In genomic region chr19:47349043-47349442, GRCm38 (mm10) we compare ENCODE assay signal across 20 mouse cellular contexts.
DNase-seq lines count a peak whose midpoint lies in the region; ATAC-seq and TF ChIP-seq lines count a peak whose summit lies in the region.
"Had no signal": no experiment of that assay in that cellular context is flagged by ENCODE, and none has a peak within 500 bp of the region (broad histone marks: within the 10 kb centered on the region; RNA-seq: fewer than 3 reads in every experiment).

No protein-coding gene starts in this region.

- 80% methylated on average over 8 of the region's 8 CpGs for WGBS in forebrain, embryonic 14.5 days
- 81% methylated on average over 8 of the region's 8 CpGs for WGBS in forebrain, embryonic 12.5 days
- 85% methylated on average over 8 of the region's 8 CpGs for WGBS in heart, postnatal 0 days
- WGBS in neural tube, embryonic 13.5 days: 77% methylated on average over 8 of the region's 8 CpGs
- WGBS in neural tube, embryonic 15.5 days: 80% methylated on average over 8 of the region's 8 CpGs
- 71% methylated on average over 8 of the region's 8 CpGs for WGBS in cerebellum, adult 2 months

- TF ChIP-seq POLR2A in cerebellum, adult 2 months (IDR thresholded peaks at IDR 0.05; ENCODE audit: borderline replicate concordance, insufficient read depth, low read length): no peak

- peaks cover 3% of the 10 kb centered on the region; the same call in 1 of the 2 replicates for H3K4me1 ChIP-seq in forebrain, embryonic 14.5 days (ENCODE audit: control insufficient read depth, insufficient read depth, low read length)
- H3K4me1 ChIP-seq in forebrain, embryonic 12.5 days: peaks cover 3% of the 10 kb centered on the region
- H3K4me1 ChIP-seq in heart, postnatal 0 days (ENCODE audit: control insufficient read depth, insufficient read depth): 0 out of 2 replicates have a peak, but pooled peaks cover 10% of the 10 kb centered on the region
- 0 out of 2 replicates have a peak, but pooled peaks cover under 1% of the 10 kb centered on the region for H3K4me1 ChIP-seq in neural tube, embryonic 13.5 days (replicated peaks)
- H3K4me1 ChIP-seq in neural tube, embryonic 15.5 days: 0 out of 2 replicates have a peak, but pooled peaks cover 1% of the 10 kb centered on the region
- H3K4me1 ChIP-seq in cerebellum, adult 2 months (ENCODE audit: control insufficient read depth, insufficient read depth, low read length): peaks cover 3% of the 10 kb centered on the region; the same call in 1 of the 2 replicates
- H3K4me1 ChIP-seq: midbrain, embryonic 13.5 days had no signal

- H3K27ac ChIP-seq in forebrain, embryonic 14.5 days (ENCODE audit: low read depth, low read length): no peak overlapping the region
- H3K27ac ChIP-seq in forebrain, embryonic 12.5 days: no peak overlapping the region
- H3K27ac ChIP-seq in heart, postnatal 0 days (ENCODE audit: low read depth): no peak overlapping the region
- H3K27ac ChIP-seq in neural tube, embryonic 13.5 days (replicated peaks): no peak overlapping the region
- no peak overlapping the region for H3K27ac ChIP-seq in neural tube, embryonic 15.5 days (replicated peaks)
- H3K27ac ChIP-seq in cerebellum, adult 2 months (ENCODE audit: insufficient read depth, low read length): no peak overlapping the region
- H3K27ac ChIP-seq: kidney, postnatal 0 days; left cerebral cortex, adult 2 months; liver, embryonic 15.5 days; midbrain, embryonic 13.5 days had no signal

- no peak overlapping the region for H3K9ac ChIP-seq in forebrain, embryonic 14.5 days (ENCODE audit: low read length)
- H3K9ac ChIP-seq in forebrain, embryonic 12.5 days: no peak overlapping the region
- H3K9ac ChIP-seq in heart, postnatal 0 days (replicated peaks; ENCODE audit: low read depth, low read length): no peak overlapping the region
- H3K9ac ChIP-seq in neural tube, embryonic 13.5 days: 0 out of 2 replicates have a peak overlapping the region, but pooled peaks have one; percentile 8
- H3K9ac ChIP-seq in neural tube, embryonic 15.5 days (replicated peaks): no peak overlapping the region
- H3K9ac ChIP-seq: heart, embryonic 12.5 days; liver, embryonic 15.5 days; midbrain, embryonic 13.5 days had no signal

- no peaks in the 10 kb centered on the region for H3K36me3 ChIP-seq in forebrain, embryonic 14.5 days (ENCODE audit: control insufficient read depth, insufficient read depth, low read length)
- H3K36me3 ChIP-seq in forebrain, embryonic 12.5 days (replicated peaks): no peaks in the 10 kb centered on the region
- 0 out of 2 replicates have a peak, but pooled peaks cover 7% of the 10 kb centered on the region for H3K36me3 ChIP-seq in heart, postnatal 0 days (replicated peaks; ENCODE audit: control insufficient read depth, insufficient read depth, low read length)
- no peaks in the 10 kb centered on the region for H3K36me3 ChIP-seq in neural tube, embryonic 13.5 days
- H3K36me3 ChIP-seq in neural tube, embryonic 15.5 days: no peaks in the 10 kb centered on the region
- H3K36me3 ChIP-seq: G1E; liver, embryonic 15.5 days; midbrain, embryonic 13.5 days had no signal

- peaks cover 6% of the 10 kb centered on the region for H3K27me3 ChIP-seq in forebrain, embryonic 14.5 days (replicated peaks; ENCODE audit: control insufficient read depth, insufficient read depth, low read length)
- H3K27me3 ChIP-seq in forebrain, embryonic 12.5 days: peaks cover 21% of the 10 kb centered on the region
- H3K27me3 ChIP-seq in heart, postnatal 0 days (ENCODE audit: control insufficient read depth, insufficient read depth, low read length): no peaks in the 10 kb centered on the region
- peaks cover 19% of the 10 kb centered on the region for H3K27me3 ChIP-seq in neural tube, embryonic 13.5 days
- peaks cover 17% of the 10 kb centered on the region for H3K27me3 ChIP-seq in neural tube, embryonic 15.5 days (replicated peaks)
- H3K27me3 ChIP-seq in cerebellum, adult 2 months (ENCODE audit: control insufficient read depth, insufficient read depth, low read length): no peaks in the 10 kb centered on the region; the same call in 1 of the 2 replicates

- no peak overlapping the region for H3K4me2 ChIP-seq in forebrain, embryonic 14.5 days (ENCODE audit: low read length)
- H3K4me2 ChIP-seq in forebrain, embryonic 12.5 days: no peak overlapping the region
- H3K4me2 ChIP-seq in heart, postnatal 0 days (ENCODE audit: low read depth, low read length): no peak overlapping the region
- H3K4me2 ChIP-seq in neural tube, embryonic 13.5 days: no peak overlapping the region
- no peak overlapping the region for H3K4me2 ChIP-seq in neural tube, embryonic 15.5 days
- H3K4me2 ChIP-seq: heart, embryonic 12.5 days; liver, embryonic 15.5 days; midbrain, embryonic 13.5 days had no signal

- no peak for DNase-seq in forebrain, embryonic 14.5 days (ENCODE audit: low spot score)
- no peak for DNase-seq in heart, postnatal 0 days (ENCODE audit: low spot score)
- DNase-seq in heart, adult 9 months (ENCODE audit: low spot score in 2 of 2): no peak
- no peak for DNase-seq in cerebellum, adult 2 months
- no peak for DNase-seq in left cerebral cortex, postnatal 4 days
- DNase-seq: kidney, adult 2 months; liver; lung, postnatal 10 days; right cerebral cortex, postnatal 14 days; thymus, postnatal 25 days had no signal

- H3K9me3 ChIP-seq in forebrain, embryonic 14.5 days (replicated peaks; ENCODE audit: control insufficient read depth, low read length): no peaks in the 10 kb centered on the region
- no peaks in the 10 kb centered on the region for H3K9me3 ChIP-seq in forebrain, embryonic 12.5 days
- H3K9me3 ChIP-seq in heart, postnatal 0 days (replicated peaks; ENCODE audit: control insufficient read depth, low read length): no peaks in the 10 kb centered on the region
- H3K9me3 ChIP-seq in neural tube, embryonic 13.5 days: no peaks in the 10 kb centered on the region
- no peaks in the 10 kb centered on the region for H3K9me3 ChIP-seq in neural tube, embryonic 15.5 days (replicated peaks)
- H3K9me3 ChIP-seq: G1E; liver, embryonic 15.5 days; midbrain, embryonic 13.5 days had no signal

- intact Hi-C loops in left cerebral cortex, postnatal 4 days (cut with DNase I): no loop called here

- no peak for TF ChIP-seq EP300 in heart, postnatal 0 days (IDR thresholded peaks at IDR 0.05; ENCODE audit: low read depth)

- ATAC-seq in forebrain, embryonic 14.5 days: 0 out of 2 replicates have a peak, but pooled peaks have one; percentile 32
- ATAC-seq in forebrain, embryonic 12.5 days (ENCODE audit: low FRiP score): no peak
- ATAC-seq in heart, postnatal 0 days (ENCODE audit: insufficient read depth, low read depth): 0 out of 2 replicates have a peak, but pooled peaks have one; percentile 6
- no peak for ATAC-seq in neural tube, embryonic 13.5 days (ENCODE audit: low read depth)
- no peak for ATAC-seq in neural tube, embryonic 15.5 days (ENCODE audit: low FRiP score)
- ATAC-seq: CD4-positive, CD25-positive, alpha-beta regulatory T cell, adult 4 months had no signal

- TF ChIP-seq CTCF in heart, postnatal 0 days (IDR thresholded peaks at IDR 0.05; ENCODE audit: low read depth): no peak
- no peak for TF ChIP-seq CTCF in cerebellum, adult 2 months (IDR thresholded peaks at IDR 0.05; ENCODE audit: borderline replicate concordance, insufficient read depth, low read depth, low read length)

- H3K4me3 ChIP-seq in forebrain, embryonic 14.5 days (ENCODE audit: low read depth, low read length): no peak overlapping the region
- H3K4me3 ChIP-seq in forebrain, embryonic 12.5 days (replicated peaks): no peak overlapping the region
- H3K4me3 ChIP-seq in heart, postnatal 0 days (ENCODE audit: low read depth, low read length): no peak overlapping the region
- H3K4me3 ChIP-seq in neural tube, embryonic 13.5 days: no peak overlapping the region
- H3K4me3 ChIP-seq in neural tube, embryonic 15.5 days (replicated peaks): no peak overlapping the region
- H3K4me3 ChIP-seq in cerebellum, adult 2 months (replicated peaks; ENCODE audit: insufficient read depth, low read depth, low read length): no peak overlapping the region
- H3K4me3 ChIP-seq: heart, embryonic 12.5 days; left cerebral cortex, adult 2 months; liver, embryonic 15.5 days; midbrain, embryonic 13.5 days had no signal

Comparison
In these comparisons a context has a peak if more than half of its experiments do, and no peak if none do; other contexts are left out.
1. ATAC-seq: peak in forebrain, embryonic 14.5 days (single experiment) and heart, postnatal 0 days (single experiment); none in forebrain, embryonic 12.5 days (single experiment), neural tube, embryonic 13.5 days (single experiment) and neural tube, embryonic 15.5 days (single experiment).